Mouse (Mus musculus): ENCODE measurements around the gene Mmp20. TPM values are rescaled to one million over a fixed set of nuclear protein-coding genes. Genes with fewer than 3 reads are reported as not detected.

The Mmp20 gene
- polyA plus RNA-seq, 1 experiment from 2014 or later = not detected

- Histone ChIP-seq H3K27ac (no peak overlapping the region), H3K27me3 (no peaks in the 10 kb centered on the region), H3K4me3 (no peak overlapping the region), H3K4me2 (no peak overlapping the region), H3K9me3 (replicated peaks) (no peaks in the 10 kb centered on the region), H3K9ac (no peak overlapping the region), H3K4me1 (replicated peaks) (no peaks in the 10 kb centered on the region), H3K36me3 (no peaks in the 10 kb centered on the region)
- ATAC-seq (replicated peaks; ENCODE audit: insufficient number of reproducible peaks, insufficient read depth, low FRiP score, low read depth) = no peak
- 78% methylated on average over 3 of the region's 3 CpGs for WGBS
Observed at GRCm38 (mm10) chr9:7693961-7694360, 65.9 kb downstream of the Mmp20 start.

GRCm38 (mm10) chr9:7695646-7696045 is 67.6 kb downstream of the Mmp20 start:
- 83% methylated on average over 3 of the region's 3 CpGs for WGBS
- Histone ChIP-seq H3K27me3 (no peaks in the 10 kb centered on the region), H3K4me2 (no peak overlapping the region), H3K9ac (no peak overlapping the region), H3K27ac (no peak overlapping the region), H3K4me3 (no peak overlapping the region), H3K4me1 (replicated peaks) (no peaks in the 10 kb centered on the region), H3K9me3 (replicated peaks) (no peaks in the 10 kb centered on the region), H3K36me3 (no peaks in the 10 kb centered on the region)
- ATAC-seq (replicated peaks; ENCODE audit: insufficient number of reproducible peaks, insufficient read depth, low FRiP score, low read depth) = no peak

- H3K36me3 ChIP-seq = no peaks in the 10 kb centered on the region
- H3K4me1 ChIP-seq (replicated peaks) = no peaks in the 10 kb centered on the region
- no peak overlapping the region for H3K9ac ChIP-seq
- H3K27me3 ChIP-seq = no peaks in the 10 kb centered on the region
- no peaks in the 10 kb centered on the region for H3K9me3 ChIP-seq (replicated peaks)
- no peak overlapping the region for H3K4me3 ChIP-seq
- no peak for ATAC-seq (replicated peaks; ENCODE audit: insufficient number of reproducible peaks, insufficient read depth, low FRiP score, low read depth)
- WGBS = 64% methylated on average over 6 of the region's 6 CpGs
- no peak overlapping the region for H3K4me2 ChIP-seq
- H3K27ac ChIP-seq = no peak overlapping the region
Observed at GRCm38 (mm10) chr9:7708698-7709097, 80.7 kb downstream of the Mmp20 start.

- H3K4me3 ChIP-seq = no peak overlapping the region
- no peak overlapping the region for H3K9ac ChIP-seq
- no peak for ATAC-seq (replicated peaks; ENCODE audit: insufficient number of reproducible peaks, insufficient read depth, low FRiP score, low read depth)
- H3K4me2 ChIP-seq = no peak overlapping the region
- no peaks in the 10 kb centered on the region for H3K27me3 ChIP-seq
- no peaks in the 10 kb centered on the region for H3K4me1 ChIP-seq (replicated peaks)
- H3K9me3 ChIP-seq (replicated peaks) = no peaks in the 10 kb centered on the region
- WGBS = 67% methylated on average over 4 of the region's 4 CpGs
- no peaks in the 10 kb centered on the region for H3K36me3 ChIP-seq
- no peak overlapping the region for H3K27ac ChIP-seq
Observed at GRCm38 (mm10) chr9:7711196-7711595, 83.2 kb downstream of the Mmp20 start.

- no peak for ATAC-seq (replicated peaks; ENCODE audit: insufficient number of reproducible peaks, insufficient read depth, low FRiP score, low read depth)
- 32% methylated on average over 4 of the region's 4 CpGs for WGBS
- Histone ChIP-seq H3K27me3 (no peaks in the 10 kb centered on the region), H3K9me3 (replicated peaks) (no peaks in the 10 kb centered on the region), H3K4me3 (no peak overlapping the region), H3K27ac (no peak overlapping the region), H3K4me2 (no peak overlapping the region), H3K4me1 (replicated peaks) (no peaks in the 10 kb centered on the region), H3K9ac (no peak overlapping the region), H3K36me3 (no peaks in the 10 kb centered on the region)
Observed at GRCm38 (mm10) chr9:7714062-7714907, 86.3 kb downstream of the Mmp20 start.

- Histone ChIP-seq H3K4me1 (replicated peaks) (no peaks in the 10 kb centered on the region), H3K9me3 (replicated peaks) (no peaks in the 10 kb centered on the region), H3K4me3 (no peak overlapping the region), H3K9ac (no peak overlapping the region), H3K27me3 (no peaks in the 10 kb centered on the region), H3K27ac (no peak overlapping the region), H3K36me3 (no peaks in the 10 kb centered on the region), H3K4me2 (no peak overlapping the region)
- 0 out of 2 replicates have a peak, but pooled peaks have one; percentile 31 for ATAC-seq (replicated peaks; ENCODE audit: insufficient number of reproducible peaks, insufficient read depth, low FRiP score, low read depth)
- 70% methylated on average over 2 of the region's 2 CpGs for WGBS
Observed at GRCm38 (mm10) chr9:7714908-7715175, 86.8 kb downstream of the Mmp20 start.

GRCm38 (mm10) chr9:7721543-7721942 is 93.5 kb downstream of the Mmp20 start:
- H3K27ac ChIP-seq = no peak overlapping the region
- no peaks in the 10 kb centered on the region for H3K9me3 ChIP-seq (replicated peaks)
- H3K4me2 ChIP-seq = no peak overlapping the region
- no peaks in the 10 kb centered on the region for H3K4me1 ChIP-seq (replicated peaks)
- H3K27me3 ChIP-seq = no peaks in the 10 kb centered on the region
- H3K4me3 ChIP-seq = no peak overlapping the region
- no peaks in the 10 kb centered on the region for H3K36me3 ChIP-seq
- H3K9ac ChIP-seq = no peak overlapping the region
- 81% methylated on average over 1 of the region's 1 CpGs for WGBS
- ATAC-seq (replicated peaks; ENCODE audit: insufficient number of reproducible peaks, insufficient read depth, low FRiP score, low read depth) = no peak

Other genes starting within 250 kb of the Mmp20 start
- gene Mmp1b, start 240.2 kb upstream of the Mmp20 start, polyA plus RNA-seq (2015; fragmentation: Nextera tagmentation; extraction: Ambion mirVana) = not detected in 2 replicates
- gene Mmp3, start 182.4 kb upstream of the Mmp20 start, polyA plus RNA-seq (2015; fragmentation: Nextera tagmentation; extraction: Ambion mirVana) = not detected in 2 replicates
- gene Mmp10, start 125.9 kb upstream of the Mmp20 start, polyA plus RNA-seq (2015; fragmentation: Nextera tagmentation; extraction: Ambion mirVana) = not detected in 2 replicates
- gene Mmp8, start 69.8 kb upstream of the Mmp20 start, polyA plus RNA-seq (2015; fragmentation: Nextera tagmentation; extraction: Ambion mirVana) = 0.77 and 1.2 TPM in 2 replicates
- not detected in 2 replicates for gene Mmp27, start 56.8 kb upstream of the Mmp20 start, polyA plus RNA-seq (2015; fragmentation: Nextera tagmentation; extraction: Ambion mirVana)
- not detected in 2 replicates for gene Mmp7, start 63.9 kb downstream of the Mmp20 start, polyA plus RNA-seq (2015; fragmentation: Nextera tagmentation; extraction: Ambion mirVana)
- gene Tmem123, start 135.8 kb downstream of the Mmp20 start, polyA plus RNA-seq (2015; fragmentation: Nextera tagmentation; extraction: Ambion mirVana) = 84.6 and 88.9 TPM in 2 replicates
- 25.5 and 28.0 TPM in 2 replicates for gene Birc2, start 208.8 kb downstream of the Mmp20 start, polyA plus RNA-seq (2015; fragmentation: Nextera tagmentation; extraction: Ambion mirVana)
- 5.4 and 8.2 TPM in 2 replicates for gene Birc3, start 245.0 kb downstream of the Mmp20 start, polyA plus RNA-seq (2015; fragmentation: Nextera tagmentation; extraction: Ambion mirVana)